Mouse (Mus musculus) monocyte, adult 2 months (primary cell): ENCODE data around the gene Hps4.
A peak's percentile ranks its signal among the peaks of the same experiment; 100 is the strongest.

Source experiments
- DNase-seq, 2 experiments: peaks; one replicate each; pipeline ENCODE4 v3.0.0; 2022; ENCODE audit warnings: low spot score in 2 of 2, low read depth in 1 of 2

Hps4 gene

GRCm38 (mm10) chr5:112323246-112323645 is 19.6 kb upstream of the Hps4 start:
- no peak for DNase-seq

- DNase-seq, result peak; percentile 63 to 64
Measured at GRCm38 (mm10) chr5:112324637-112325545, 18.0 kb upstream of the Hps4 start.

GRCm38 (mm10) chr5:112325546-112326445 is 17.1 kb upstream of the Hps4 start, which contains the start of gene Tfip11:
Gene Tfip11, plus strand, starts transcription at chr5:112326358.
- DNase-seq, result peak; percentile 86 to 93

- DNase-seq, result no peak
Measured at GRCm38 (mm10) chr5:112326446-112327009, 16.4 kb upstream of the Hps4 start.

GRCm38 (mm10) chr5:112327854-112328253 is 15.0 kb upstream of the Hps4 start:
- no peak for DNase-seq

GRCm38 (mm10) chr5:112329805-112330564 is 12.9 kb upstream of the Hps4 start:
- no peak for DNase-seq

- no peak for DNase-seq
Measured at GRCm38 (mm10) chr5:112335473-112335872, 7.4 kb upstream of the Hps4 start.

- DNase-seq, result no peak
Measured at GRCm38 (mm10) chr5:112337004-112337403, 5.9 kb upstream of the Hps4 start.

- no peak for DNase-seq
Measured at GRCm38 (mm10) chr5:112339215-112339614, 3.7 kb upstream of the Hps4 start.

GRCm38 (mm10) chr5:112343205-112343595 is 317 bp downstream of the Hps4 start:
- no peak for DNase-seq

- DNase-seq, result peak in 1 of 2 experiments; percentile 38
Measured at GRCm38 (mm10) chr5:112344092-112344960, 1.4 kb downstream of the Hps4 start.

GRCm38 (mm10) chr5:112346211-112346965 is 3.5 kb downstream of the Hps4 start:
- DNase-seq, result no peak

GRCm38 (mm10) chr5:112349169-112349568 is 6.3 kb downstream of the Hps4 start:
- DNase-seq, result no peak

GRCm38 (mm10) chr5:112355493-112355892 is 12.6 kb downstream of the Hps4 start:
- no peak for DNase-seq

- DNase-seq, result no peak
Measured at GRCm38 (mm10) chr5:112355910-112356309, 13.0 kb downstream of the Hps4 start, which contains the start of gene Gm6583. Gene Gm6583, minus strand, starts transcription at chr5:112356033.

- no peak for DNase-seq
Measured at GRCm38 (mm10) chr5:112356322-112356721, 13.4 kb downstream of the Hps4 start.

GRCm38 (mm10) chr5:112359520-112359919 is 16.6 kb downstream of the Hps4 start:
- DNase-seq, result no peak

- DNase-seq, result no peak
Measured at GRCm38 (mm10) chr5:112360077-112360476, 17.2 kb downstream of the Hps4 start.
